Mouse (Mus musculus) Patski (cell line): ENCODE measurements around the gene Atxn7l2. TPM values are rescaled to one million over a fixed set of nuclear protein-coding genes. Genes with fewer than 3 reads are reported as not detected.

Source experiments
- ATAC-seq: fragments of 100-300 bp; one replicate; pipeline ENCODE4 v1.8.0; 2021
- CTCF ChIA-PET: fragments of 350-600 bp; sonication (Branson Sonifier 250); formaldehyde crosslinking; loops from one replicate; lab custom pipeline; 2022; ENCODE audit warnings: inconsistent platforms; lab: Charles Lee
- POLR2A ChIA-PET: fragments of 350-600 bp; sonication (Branson Sonifier 250); formaldehyde crosslinking; loops from one replicate; lab custom pipeline; 2022; ENCODE audit warnings: antibody characterized with exemption, inconsistent platforms; lab: Charles Lee
- DNase-seq: peaks from one replicate; pipeline ENCODE4 v3.0.0-alpha.2; 2011; ENCODE audit warnings: low read depth, low spot score
- H3K27me3 ChIP-seq: fragments of 371-371 bp; one replicate; pipeline ENCODE4 v1.5.1; 2021
- CTCF ChIP-seq: fragments of 100-300 bp; IDR thresholded peaks from one replicate; pipeline ENCODE4 v1.5.1; 2021
- in situ Hi-C: fragments of 300-500 bp; cut with MboI; formaldehyde crosslinking; loops from 3 replicates; pipeline ENCODE4 v1.11.1; 2018; ENCODE audit warnings: low pct_unique_long_range_greater_than_20kb, mixed read lengths
- polyA plus RNA-seq: library from polyadenylated mRNA; unstranded; gene quantifications from one replicate; pipeline ENCODE4 v1.2.3, GENCODE M21; 2021

The Atxn7l2 gene
- polyA plus RNA-seq, 1 experiment from 2014 or later = 17.4 TPM

- in situ Hi-C loops = no loop called here
- POLR2A ChIA-PET = interaction anchor here (0.6 to 2.4 kb wide), 9 partner anchors 9 to 28 kb away, joined by 3 to 10 read pairs (median 4); partner anchors contain the start of gene Cyb561d1
- CTCF ChIA-PET = interaction anchor here (1.3 to 9.1 kb wide), 3 partner anchors 16 to 38 kb away, joined by 4 to 85 read pairs (median 17); partner anchors contain the start of gene Cyb561d1
- H3K27me3 ChIP-seq = peaks cover 13% of the 10 kb centered on the region
- DNase-seq = no peak
- no peak for TF ChIP-seq CTCF
- ATAC-seq = no peak
These were observed 25.2 kb downstream of the Atxn7l2 start for GRCm38 (mm10) chr3:108185460-108186097.

- DNase-seq = no peak
- CTCF ChIA-PET = interaction anchor here (1.3 to 9.1 kb wide), 5 partner anchors 12 to 37 kb away, joined by 3 to 85 read pairs (median 4); partner anchors contain the start of gene Cyb561d1
- no peak for TF ChIP-seq CTCF
- POLR2A ChIA-PET = interaction anchor here (0.7 to 1.5 kb wide), 3 partner anchors 10 to 292 kb away, joined by 3 to 4 read pairs (median 4); no protein-coding TSS in a partner anchor
- no peak for ATAC-seq
- peaks cover 13% of the 10 kb centered on the region for H3K27me3 ChIP-seq
- in situ Hi-C loops = no loop called here
These were observed 26.0 kb downstream of the Atxn7l2 start for GRCm38 (mm10) chr3:108184742-108185141.

- TF ChIP-seq CTCF = no peak
- POLR2A ChIA-PET = interaction anchor here (1.0 kb wide), 1 partner anchor 35 kb away, joined by 5 read pairs; no protein-coding TSS in a partner anchor
- DNase-seq (no peak), ATAC-seq (no peak)
- peaks cover 16% of the 10 kb centered on the region for H3K27me3 ChIP-seq
- in situ Hi-C loops = no loop called here
- CTCF ChIA-PET = interaction anchor here (1.0 to 9.1 kb wide), 4 partner anchors 12 to 33 kb away, joined by 4 to 85 read pairs (median 5); partner anchors contain the start of gene Cyb561d1
These were observed 30.2 kb downstream of the Atxn7l2 start for GRCm38 (mm10) chr3:108180514-108180913.

DNA sequence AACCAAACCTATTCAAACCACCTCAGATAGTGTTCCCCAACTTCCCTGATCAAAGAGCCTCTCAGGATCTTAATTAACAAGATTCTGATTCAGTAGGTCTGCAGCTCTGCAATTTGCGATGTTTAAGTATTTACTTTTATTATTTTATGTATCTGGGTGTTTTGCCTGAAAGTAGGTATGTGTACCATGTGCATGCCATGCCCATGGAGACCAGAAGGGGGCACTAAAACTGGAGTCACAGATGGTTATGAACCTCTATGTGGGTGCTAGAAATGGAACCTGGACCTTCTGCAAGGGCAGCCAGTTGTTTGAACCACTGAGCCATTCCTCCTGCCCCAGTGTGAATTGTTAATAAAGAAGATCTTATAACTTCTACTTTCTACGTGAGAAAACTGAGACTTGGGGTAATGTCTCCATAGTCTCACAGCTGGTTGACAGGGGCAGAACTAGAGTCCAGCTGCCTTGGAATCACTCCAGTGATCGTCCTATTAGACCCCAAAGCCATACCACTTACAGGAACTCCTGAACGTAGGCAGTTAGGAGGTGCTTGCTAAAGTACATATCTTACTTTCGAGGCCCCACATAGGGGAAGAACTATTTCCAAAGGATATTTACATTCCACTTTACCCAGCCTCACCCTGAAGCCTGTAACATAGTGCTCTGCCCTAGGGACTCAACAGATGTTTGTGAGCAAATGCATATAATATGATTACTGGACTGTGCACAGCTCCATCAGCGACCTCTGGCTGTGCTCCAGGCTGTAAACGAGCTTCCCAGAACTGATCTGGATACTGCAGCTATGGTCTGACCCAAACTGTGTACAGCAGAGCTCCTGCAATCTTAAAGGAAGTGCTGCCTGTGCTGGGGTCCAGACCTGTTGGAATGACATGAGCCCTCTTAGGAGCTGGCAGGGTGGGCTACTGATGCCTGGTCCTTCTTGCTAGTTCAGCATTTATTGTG, 31.7 kb downstream of the Atxn7l2 start:
- no peak for TF ChIP-seq CTCF
- ChIA-PET POLR2A (interaction anchor here (0.9 to 1.0 kb wide), 3 partner anchors 22 to 34 kb away, joined by 3 to 5 read pairs (median 3); partner anchors contain the start of gene Atxn7l2), CTCF (interaction anchor here (0.9 to 1.4 kb wide), 9 partner anchors 10 to 31 kb away, joined by 3 to 5 read pairs (median 4); partner anchors contain the start of gene Cyb561d1)
- H3K27me3 ChIP-seq = peaks cover 17% of the 10 kb centered on the region
- no peak for ATAC-seq
- DNase-seq = no peak
- in situ Hi-C loops = no loop called here

DNA sequence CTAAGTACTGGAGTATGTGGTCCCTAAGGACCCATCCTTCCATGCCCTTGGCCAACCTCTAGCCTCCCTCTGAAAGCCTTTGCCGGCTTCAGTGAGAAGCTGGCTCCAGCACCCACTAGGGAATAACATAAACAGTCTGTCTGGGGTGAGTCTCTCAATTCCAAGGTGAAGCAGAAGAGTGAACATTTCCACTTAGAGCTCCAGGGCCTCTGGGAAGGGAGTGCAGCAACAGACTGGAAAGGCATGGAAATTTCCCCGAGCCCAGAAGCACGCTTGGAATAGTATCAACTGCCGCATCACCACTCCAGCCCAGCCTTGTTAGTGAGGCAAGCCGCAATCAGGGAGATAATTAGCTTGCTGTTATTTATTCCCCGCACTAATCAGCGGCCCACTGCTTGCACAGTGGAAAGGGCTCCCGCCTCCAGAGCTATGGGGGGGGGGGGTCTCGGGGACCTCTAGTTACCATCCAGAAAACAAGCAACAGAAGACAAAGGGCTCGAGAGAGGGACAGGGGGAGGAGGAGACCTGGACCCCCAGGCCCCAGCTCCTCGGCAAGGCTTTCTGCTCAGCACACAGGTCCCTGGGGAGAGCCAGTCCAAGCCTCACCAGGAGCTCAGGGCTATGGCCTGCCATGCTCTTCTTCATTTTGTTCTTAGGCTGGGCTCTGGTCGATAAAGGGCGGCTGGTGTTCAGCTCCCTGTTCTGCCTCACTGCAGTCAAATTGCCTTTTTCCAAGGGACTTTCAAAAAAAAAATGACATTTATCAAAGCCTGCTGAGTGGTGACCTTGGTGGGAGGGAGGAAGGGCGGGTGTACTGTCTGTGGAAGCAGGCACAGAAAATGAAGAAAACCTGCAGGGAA, 35.8 kb downstream of the Atxn7l2 start:
- ChIA-PET CTCF (interaction anchor here (1.0 to 4.2 kb wide), 7 partner anchors 8 to 214 kb away, joined by 3 to 21 read pairs (median 6); partner anchors contain the start of gene Cyb561d1), POLR2A (interaction anchor here (0.5 to 1.4 kb wide), 6 partner anchors 10 to 540 kb away, joined by 3 to 4 read pairs (median 4); no protein-coding TSS in a partner anchor)
- no peak for TF ChIP-seq CTCF
- DNase-seq (no peak), ATAC-seq (no peak)
- in situ Hi-C loops = no loop called here
- H3K27me3 ChIP-seq = peaks cover 17% of the 10 kb centered on the region

GRCm38 (mm10) chr3:108169199-108169598, 41.5 kb downstream of the Atxn7l2 start:
- no peak for TF ChIP-seq CTCF
- CTCF ChIA-PET = interaction anchor here (1.2 to 10.4 kb wide), 2 partner anchors 12 to 32 kb away, joined by 3 to 247 read pairs; partner anchors contain the start of gene Cyb561d1
- POLR2A ChIA-PET = interaction anchor here (0.6 kb wide), 1 partner anchor 32 kb away, joined by 3 read pairs; the partner anchor contains the start of gene Cyb561d1
- in situ Hi-C loops = loop anchor here (5.0 kb wide), 2 partner anchors 38 to 218 kb away; no protein-coding TSS in a partner anchor
- no peak for ATAC-seq
- no peak for DNase-seq
- H3K27me3 ChIP-seq = peaks cover 5% of the 10 kb centered on the region

- DNase-seq (no peak), ATAC-seq (no peak)
- in situ Hi-C loops = loop anchor here (5.0 kb wide), 2 partner anchors 40 to 220 kb away; no protein-coding TSS in a partner anchor
- ChIA-PET POLR2A (interaction anchor here (1.1 to 3.3 kb wide), 3 partner anchors 14 to 93 kb away, joined by 3 to 17 read pairs (median 5); partner anchors contain the start of gene Cyb561d1), CTCF (interaction anchor here (1.1 to 10.4 kb wide), 8 partner anchors 9 to 114 kb away, joined by 3 to 247 read pairs (median 5); partner anchors contain the start of genes Cyb561d1 and Gpr61)
- H3K27me3 ChIP-seq = no peaks in the 10 kb centered on the region
- no peak for TF ChIP-seq CTCF
These were observed 43.2 kb downstream of the Atxn7l2 start for GRCm38 (mm10) chr3:108167499-108167898.

DNA sequence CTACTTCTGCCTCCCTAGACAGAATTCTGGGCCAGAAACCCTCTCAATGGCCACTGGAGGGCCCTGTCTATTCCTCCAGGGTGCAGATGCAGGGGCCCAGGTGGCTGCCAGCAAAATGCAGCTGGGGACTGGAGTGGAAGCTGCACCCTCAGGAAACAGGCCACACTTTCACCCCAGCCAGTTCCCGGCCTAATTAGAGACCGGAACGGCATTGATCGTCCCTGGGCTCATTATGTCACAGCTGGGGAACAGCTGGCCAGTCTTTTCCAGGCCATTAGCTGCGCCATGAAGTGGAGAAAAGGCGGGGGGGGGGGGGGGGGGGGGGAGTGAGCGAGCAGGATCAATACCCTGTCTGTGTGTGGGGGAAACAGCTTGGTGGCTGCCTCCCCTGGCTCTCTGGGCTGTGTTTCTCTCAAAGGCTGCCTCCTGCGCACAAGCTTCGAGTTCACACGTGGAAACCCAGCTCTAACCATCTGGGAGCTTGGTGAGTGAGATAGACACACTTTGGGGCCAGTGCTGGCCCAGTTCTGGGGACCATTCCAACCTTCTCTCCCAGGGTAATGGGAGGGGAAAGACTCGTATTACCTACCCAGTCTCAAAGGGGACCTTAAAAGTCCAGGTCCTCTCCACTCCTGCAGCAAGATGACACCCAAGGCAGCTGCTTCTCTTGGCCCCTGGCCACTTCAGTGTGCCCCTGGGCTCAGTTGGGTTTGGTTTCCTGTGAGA, 44.1 kb downstream of the Atxn7l2 start:
- DNase-seq (no peak), ATAC-seq (no peak)
- TF ChIP-seq CTCF = no peak
- H3K27me3 ChIP-seq = peaks cover 5% of the 10 kb centered on the region
- ChIA-PET CTCF (interaction anchor here (0.8 to 10.4 kb wide), 11 partner anchors 10 to 222 kb away, joined by 3 to 247 read pairs (median 5); partner anchors contain the start of genes Cyb561d1 and Gpr61), POLR2A (interaction anchor here (0.7 to 3.3 kb wide), 6 partner anchors 15 to 195 kb away, joined by 3 to 17 read pairs (median 4); partner anchors contain the start of gene Cyb561d1)
- in situ Hi-C loops = loop anchor here (5.0 kb wide), 2 partner anchors 41 to 221 kb away; no protein-coding TSS in a partner anchor
